Mouse (Mus musculus) heart, postnatal 0 days (tissue): ENCODE data around the gene Casp9.

ENCODE experiments used
- CTCF ChIP-seq: IDR thresholded peaks from 2 replicates; pipeline ENCODE4 v1.5.1; 2016; ENCODE audit warnings: antibody characterized with exemption, control low read depth, low read depth
- EP300 ChIP-seq: IDR thresholded peaks from 2 replicates; pipeline ENCODE4 v1.6.1; 2016; ENCODE audit warnings: antibody characterized with exemption, low read depth

DNA sequence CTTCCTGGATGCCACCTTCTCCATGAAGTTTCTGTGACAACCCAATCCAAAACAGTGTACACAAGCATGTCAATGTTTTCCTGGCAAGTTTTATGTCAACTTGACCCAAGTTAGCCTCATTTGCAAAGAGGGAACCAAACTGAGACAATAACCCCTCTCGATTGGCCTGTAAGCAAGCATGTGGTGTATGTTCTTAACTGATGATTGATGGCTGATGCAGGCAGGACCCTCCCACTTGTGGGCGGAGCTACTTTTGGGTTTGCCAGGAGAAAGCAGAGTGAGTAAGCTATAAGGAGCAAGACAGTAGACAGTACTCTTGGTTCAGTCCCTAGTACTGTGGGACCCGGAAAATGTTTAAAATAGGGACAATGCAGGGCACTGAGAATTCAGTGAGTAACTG, 29.6 kb downstream of the Casp9 start:
- TF ChIP-seq EP300 (no peak), CTCF (no peak)
